Mouse (Mus musculus): ENCODE measurements around the gene Nfu1.

Gene Nfu1

DNA sequence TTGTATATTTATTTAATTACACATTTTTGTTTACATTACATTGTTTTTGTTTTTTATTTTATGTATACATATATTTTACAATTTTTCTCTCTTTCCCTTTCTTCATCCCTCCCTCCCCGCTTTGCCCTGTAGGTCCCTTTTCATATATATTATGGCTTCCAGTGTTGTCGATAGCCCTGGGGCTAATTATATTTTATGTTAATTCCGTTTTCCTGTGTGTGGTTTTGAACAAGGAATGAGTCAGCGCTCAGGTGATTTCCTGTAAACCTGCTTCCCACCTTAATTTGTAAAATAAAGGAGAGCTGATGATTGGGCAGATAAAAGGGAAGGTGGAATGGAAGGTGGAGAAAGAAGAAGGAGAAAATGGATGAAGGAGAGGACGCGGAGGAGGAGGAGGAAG lies at the start of gene Nfu1:
Gene Nfu1 (plus strand): TSS at position 350 of the 400 bp plus-strand sequence.
- DNase-seq (ENCODE audit: low read depth) = no peak

DNA sequence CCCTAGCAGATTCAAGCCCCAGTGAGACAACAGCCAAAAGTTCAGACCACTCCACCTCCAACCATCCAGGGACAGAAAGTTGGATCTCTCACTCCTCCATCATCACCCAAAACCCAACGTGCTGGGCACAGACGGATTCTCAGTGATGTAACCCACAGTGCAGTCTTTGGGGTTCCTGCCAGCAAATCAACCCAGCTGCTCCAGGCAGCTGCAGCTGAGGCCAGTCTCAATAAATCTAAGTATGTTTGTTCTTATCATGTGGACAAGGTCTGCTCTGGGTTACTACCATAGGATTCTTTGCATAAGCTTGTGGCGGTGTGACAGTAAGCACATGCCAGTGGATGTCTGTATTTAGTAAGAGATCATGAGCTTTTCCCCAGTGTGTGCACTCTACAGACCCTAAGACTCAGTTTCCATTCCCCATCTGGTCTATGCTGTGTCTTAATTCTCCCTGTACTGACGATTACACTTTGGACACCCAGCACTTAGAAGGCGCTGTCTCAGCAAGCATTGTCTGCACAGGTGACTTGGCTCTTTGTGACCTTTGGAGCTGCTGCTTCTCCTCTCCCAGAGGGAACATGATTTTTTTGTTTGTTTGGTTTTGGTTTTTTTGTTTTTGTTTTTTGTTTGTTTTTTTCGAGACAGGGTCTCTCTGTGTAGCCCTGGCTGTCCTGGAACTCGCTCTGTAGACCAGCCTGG lies 44.9 kb upstream of the Nfu1 start:
- no peak for DNase-seq (ENCODE audit: low read depth)

DNA sequence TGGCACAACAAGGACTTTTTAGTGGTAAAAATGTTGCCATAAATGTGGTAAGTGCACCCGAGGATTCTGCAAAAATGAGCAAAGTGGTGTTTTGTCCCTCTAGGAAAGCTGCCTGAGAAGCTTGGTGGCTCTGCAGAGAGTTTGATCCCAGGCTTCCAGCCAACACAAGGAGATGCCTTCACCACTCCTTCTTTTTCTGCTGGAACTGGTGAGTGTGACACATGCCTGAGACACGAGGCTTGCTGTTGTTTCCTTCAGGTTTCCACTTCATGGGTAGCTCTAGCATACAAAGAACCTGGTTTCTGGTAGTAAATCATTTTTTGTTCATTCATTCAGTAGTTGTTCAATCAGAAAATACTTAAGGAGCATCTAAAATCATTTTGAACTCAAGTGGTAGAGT lies 41.9 kb upstream of the Nfu1 start:
- DNase-seq (ENCODE audit: low read depth) = no peak

DNA sequence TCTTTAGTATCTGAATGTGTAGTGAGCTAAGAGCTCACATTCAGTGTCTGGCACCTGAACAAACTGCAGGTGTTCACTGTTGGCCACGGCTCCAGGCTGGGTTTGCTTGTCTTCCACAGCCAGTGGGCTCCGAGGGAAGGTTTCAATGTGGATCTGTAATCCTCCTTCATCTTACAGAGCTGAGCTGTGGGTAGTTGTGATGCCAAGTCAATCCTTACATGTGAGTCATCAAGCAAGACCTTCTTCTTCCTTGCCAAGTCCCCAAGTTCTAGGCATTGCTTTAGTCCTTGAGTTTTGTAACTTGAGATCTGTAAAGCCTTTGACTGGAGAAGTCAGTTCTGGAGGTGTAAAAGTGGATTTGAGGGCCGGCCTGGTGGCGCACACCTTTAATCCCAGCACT lies 35.1 kb upstream of the Nfu1 start:
- no peak for DNase-seq (ENCODE audit: low read depth)

DNA sequence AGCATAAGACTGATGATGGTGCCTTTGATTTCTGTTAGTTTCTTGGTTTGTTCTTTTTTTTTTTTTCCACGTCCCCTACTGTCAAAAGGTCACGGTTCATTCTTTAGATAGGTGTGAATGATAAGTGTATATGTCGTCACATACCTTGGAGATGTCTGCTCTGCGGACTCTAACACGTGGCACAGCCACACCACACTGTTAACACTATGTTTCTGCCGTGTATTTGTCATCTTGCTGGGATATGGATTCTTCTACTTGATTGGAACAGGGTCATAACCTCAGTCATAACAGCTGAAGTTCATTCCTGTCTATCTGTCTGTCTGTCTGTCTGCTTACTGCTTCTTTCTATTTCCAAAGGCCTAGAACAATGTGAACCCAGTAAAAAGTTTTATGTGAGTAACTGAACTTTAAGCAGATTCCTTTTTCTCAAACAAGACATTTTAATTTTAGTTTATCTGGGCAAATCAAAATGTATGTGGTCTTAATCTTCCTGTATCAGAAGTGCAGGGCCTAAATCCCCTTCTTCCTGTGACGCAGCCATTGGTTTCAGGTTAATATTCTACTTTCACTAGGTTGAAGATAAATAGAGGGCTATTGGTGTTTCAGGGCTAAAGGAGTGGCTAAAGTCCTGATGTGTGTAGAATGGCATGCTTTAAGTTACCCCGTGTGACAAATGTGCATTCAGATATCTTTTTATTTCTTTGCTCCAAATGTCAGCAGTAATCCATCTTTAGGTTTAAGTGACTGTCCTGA lies 30.7 kb upstream of the Nfu1 start:
- DNase-seq (ENCODE audit: low read depth) = no peak

DNA sequence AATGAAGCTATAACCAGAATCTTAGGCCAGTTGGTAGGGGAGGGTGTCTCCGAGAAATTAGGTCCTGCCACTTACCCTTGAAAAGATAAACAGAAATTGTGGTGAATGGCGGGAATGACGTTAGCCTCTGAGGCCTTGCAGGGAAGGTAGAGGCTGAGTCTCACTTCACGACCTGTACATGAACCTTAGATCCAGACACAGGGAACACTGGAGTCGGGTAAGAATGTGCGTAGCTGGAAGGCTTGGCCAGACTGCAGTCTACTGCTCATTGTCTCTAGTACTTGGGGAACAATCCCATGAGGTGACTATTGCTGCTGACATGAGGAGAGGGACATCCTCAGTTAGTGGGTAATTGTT lies 30.1 kb upstream of the Nfu1 start:
- DNase-seq (ENCODE audit: low read depth) = no peak

DNA sequence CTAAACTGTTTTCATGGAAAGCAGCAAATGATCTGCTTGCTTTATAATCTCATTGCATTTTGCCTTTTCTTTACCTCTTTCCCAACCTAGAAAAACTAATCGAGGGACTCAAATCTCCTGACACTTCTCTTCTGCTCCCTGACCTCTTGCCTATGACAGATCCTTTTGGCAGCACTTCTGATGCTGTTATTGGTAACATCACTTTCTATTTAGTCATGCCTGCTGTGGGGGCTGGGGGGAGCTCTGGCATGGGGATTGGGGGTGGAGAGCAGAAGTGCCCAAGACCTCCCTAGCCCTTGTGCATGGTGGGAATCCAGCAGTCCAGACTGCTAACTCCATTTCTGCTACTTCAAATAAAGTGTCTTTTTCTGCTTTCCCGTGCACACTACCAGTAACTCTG lies 27.8 kb upstream of the Nfu1 start:
- DNase-seq (ENCODE audit: low read depth) = no peak

DNA sequence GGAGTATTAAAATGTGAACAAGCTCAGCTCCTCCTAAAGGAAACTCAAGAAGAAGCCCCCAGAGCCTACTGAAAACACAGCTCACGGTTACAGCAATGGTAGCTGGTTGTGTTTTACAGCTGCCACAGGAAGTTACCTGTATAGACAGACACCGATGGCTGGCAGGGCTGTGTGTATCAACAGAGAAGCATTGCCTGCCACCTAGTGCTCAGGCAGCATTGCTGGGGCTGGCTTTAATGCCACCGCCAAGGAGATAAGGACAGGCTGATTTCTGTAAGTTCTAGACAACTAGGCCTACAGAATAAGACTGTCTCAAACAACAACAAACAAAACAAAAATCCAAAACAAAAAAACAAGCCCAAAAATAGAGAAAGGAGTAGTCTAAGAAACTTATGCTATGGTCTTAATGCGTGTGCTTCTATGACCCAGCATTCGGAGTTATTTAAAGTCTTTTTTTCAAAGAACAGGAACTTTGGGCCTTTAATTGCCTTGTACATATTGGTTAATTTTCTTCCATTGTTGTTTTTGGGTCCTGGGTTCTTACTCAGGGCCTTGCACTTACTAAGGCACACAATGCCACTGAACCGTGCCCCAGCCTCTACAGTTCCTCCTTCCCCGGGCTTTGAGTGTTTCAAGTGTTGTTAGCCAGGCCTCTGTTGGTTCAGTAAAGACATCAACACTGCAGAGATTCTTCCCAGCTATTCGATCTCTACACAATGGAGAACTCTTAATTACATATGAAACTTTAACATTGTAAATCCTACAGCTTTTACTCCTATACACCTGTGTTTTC lies 23.5 kb upstream of the Nfu1 start:
- no peak for DNase-seq (ENCODE audit: low read depth)

DNA sequence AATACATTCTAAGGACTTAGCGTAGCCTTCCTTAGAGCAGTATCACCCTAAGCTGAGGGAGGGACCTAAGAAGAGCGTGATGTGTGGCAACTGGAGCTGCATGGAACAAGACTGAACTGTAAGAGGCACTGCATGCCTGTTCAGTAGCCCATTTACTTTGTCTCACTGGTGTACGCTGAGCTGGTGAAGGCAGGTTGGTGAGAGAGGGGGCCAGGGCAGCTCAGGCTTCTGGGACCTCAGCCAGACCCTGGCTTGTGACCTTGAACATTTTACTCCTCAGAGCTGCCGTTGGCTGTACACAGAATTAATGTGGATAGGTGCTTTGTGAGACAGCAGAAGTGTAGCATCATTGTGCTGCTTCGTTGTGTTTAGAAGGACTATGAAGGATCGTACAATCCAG lies 19.5 kb upstream of the Nfu1 start:
- DNase-seq (ENCODE audit: low read depth) = no peak

DNA sequence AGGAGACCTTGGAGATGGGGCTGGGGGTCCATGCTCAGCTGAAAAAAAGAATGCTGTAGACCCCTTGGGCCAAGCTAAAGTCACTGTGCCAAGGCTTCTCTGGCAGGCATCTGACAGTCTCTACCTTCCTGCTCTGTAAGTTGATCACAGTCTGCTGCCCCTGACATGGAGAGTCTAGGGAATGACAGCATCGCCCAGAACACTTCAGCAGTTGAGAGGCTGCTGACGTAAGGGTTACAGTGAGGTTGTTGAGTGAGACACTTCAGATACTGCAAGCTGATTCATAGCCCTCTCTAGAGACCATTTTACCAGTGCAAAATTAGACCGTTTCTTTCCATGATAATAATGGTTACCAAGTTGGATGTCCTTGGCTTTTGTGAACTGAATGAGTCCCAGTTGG lies 18.0 kb upstream of the Nfu1 start:
- DNase-seq (ENCODE audit: low read depth) = no peak

DNA sequence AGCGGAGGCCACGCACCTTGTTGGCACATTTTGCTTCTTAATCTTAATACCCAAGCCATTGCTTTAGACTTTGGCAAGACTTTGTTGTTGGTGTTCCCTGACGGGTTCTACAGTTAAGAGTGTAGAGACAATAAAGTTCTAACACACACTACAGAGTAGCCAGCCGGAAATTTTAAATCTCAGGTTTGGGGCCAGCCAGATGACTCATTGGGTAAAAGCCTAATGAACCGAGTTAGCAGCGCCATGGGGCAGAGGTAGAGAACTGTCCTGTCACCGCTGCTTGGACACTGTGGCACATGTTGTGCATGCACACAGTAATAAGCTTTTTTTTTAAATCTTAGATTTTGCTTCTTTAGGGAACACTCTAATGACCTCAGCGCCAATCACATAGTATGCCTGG lies 16.7 kb upstream of the Nfu1 start:
- no peak for DNase-seq (ENCODE audit: low read depth)

DNA sequence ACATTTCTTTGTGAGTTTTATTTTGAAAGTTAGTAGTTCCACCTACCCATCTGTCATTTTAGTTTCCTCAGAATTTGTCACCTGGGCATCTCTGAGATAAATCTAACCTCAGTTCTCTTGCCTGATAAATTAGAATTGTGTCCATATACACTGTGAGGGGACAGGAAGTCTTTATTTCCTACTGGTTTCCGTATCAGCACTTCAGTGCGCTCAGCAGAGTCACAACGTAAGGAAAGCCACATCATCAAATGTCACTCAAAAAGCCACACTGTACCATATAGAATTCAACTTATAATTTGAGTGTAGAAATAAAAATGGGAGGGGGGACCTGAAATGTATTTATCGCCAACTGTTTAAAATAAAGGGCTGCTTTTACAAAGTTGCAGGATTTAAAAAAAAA lies 14.8 kb upstream of the Nfu1 start:
- DNase-seq (ENCODE audit: low read depth) = no peak

DNA sequence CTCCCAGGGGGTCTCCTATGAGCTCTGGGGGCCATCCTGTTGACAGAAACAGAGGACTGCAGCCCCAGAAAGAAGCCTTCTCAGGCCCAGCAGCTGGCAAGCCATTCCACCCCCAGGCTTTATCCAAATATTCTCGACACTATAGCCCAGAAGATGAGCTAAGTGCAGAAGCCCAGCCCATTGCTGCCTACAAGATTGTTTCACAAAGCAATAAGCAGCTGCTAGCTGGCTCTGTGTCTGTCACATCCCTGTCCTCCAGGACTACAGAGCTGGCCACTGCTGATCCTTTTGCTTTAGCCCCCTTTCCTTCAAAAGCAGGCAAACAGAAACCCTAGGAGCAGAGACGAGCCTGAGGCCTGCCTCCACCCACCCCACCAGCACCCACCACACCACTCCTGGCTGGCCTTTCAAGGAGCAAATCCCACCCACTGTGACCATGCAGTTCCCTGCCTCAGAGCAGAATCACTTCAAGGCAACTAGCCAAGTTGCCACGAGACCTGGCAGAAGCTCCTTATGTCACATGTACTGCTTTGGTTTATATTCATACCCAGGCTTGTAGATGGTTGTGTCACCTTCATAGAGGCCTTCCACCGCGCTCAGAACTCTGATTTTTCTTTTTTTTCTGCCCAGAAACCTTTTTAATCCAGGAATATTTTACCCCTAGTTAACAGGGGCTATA lies 12.3 kb upstream of the Nfu1 start:
- DNase-seq (ENCODE audit: low read depth) = no peak

DNA sequence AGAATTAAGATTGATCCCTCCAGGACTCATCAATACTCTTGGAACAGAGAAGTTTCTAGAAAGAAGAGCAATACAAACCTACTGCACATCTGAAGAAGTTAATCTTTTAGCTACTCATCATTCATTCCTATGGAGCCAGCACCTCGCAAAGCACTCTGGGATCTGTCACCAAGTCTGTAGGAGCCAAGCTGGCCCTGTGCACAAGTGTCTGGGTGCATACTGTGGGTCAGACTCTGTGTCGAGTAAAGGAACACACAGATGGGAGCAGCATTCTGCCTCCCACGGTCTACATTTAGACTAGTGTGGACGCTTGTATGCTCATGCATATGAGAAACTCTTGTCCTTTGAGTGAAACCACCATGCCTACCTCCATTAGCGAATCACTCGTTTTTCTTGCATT lies 11.7 kb upstream of the Nfu1 start:
- no peak for DNase-seq (ENCODE audit: low read depth)

DNA sequence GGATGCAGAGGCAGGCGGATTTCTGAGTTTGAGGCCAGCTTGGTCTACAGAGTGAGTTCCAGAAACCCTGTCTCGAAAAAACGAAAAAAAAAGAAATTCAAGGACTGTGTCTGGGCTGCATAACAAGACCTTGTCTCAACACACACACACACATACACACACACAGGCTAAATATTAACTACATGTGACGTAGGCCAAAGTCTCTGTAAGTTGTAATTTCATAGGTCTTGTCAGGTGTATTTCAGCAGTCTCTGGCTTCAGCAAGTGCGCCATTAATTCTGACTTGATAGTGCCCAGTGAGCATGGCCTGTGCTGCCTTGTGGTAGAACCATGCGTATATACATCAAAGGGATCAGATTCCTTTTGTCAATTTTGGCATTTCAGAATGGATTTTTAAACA lies 7.0 kb upstream of the Nfu1 start:
- no peak for DNase-seq (ENCODE audit: low read depth)

DNA sequence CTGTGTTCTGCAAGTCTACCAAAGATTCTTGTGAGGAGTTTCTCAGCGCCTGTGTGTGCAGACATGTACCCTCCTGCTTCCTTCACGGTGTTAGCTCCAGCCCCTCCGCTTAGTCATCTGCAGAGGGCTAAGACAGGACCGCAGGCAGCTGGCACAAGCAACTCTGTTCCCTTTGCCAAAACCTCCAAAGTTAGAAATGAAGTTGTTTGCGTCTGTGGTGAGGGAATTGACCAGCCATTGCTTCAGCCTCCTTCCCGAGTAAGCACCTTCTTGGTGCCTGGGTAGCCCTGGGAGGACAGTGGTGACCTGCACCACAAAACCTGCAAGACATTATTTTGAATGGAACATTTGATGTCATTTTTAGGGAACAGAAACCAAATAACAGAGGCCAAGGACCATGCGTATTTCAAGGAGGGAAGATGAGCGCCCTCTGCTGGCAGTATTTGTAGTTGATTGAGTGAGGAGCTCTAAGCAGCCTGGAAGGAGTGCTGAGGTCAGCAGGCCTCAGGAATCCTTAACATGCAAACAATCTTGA lies 6.4 kb upstream of the Nfu1 start:
- DNase-seq (ENCODE audit: low read depth) = peak; percentile 87

DNA sequence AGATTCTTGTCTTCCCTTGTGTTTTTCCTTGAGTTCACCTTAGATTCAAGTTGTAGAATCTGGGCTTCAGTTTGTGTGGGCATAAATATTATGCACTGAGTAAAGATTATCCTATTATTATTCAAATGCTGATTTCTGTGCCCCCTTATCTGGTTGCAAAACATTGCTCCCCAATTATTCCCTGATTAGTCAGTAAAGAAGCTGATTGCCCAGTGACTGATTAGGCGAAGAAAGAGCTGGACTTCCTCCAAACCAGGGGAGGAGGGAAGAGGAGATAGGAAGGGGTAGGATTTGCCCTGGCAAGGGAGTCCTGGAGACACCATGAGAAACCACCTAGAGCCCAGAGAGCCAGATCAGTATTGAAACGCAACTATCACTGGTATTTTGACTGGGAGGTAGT lies 4.9 kb upstream of the Nfu1 start:
- DNase-seq (ENCODE audit: low read depth) = no peak

DNA sequence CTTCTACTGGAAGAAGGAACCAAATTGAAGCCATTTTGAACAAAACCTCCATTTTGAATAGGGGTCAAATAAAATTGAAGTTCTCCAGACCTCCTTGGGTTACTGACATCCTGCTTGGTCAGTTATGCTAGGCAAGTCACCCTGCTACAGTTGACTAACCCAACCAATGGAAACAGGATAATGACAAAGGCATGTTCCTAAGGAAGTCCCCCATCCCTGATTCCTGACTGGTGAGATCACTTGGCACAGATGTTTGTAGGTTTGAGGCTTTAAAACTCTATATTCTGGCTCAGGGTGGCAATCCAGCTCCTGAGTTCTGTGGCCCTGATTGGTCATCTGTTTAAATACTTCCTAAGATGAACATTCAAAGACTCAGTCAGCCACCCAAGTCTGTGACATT lies 3.5 kb upstream of the Nfu1 start:
- no peak for DNase-seq (ENCODE audit: low read depth)

DNA sequence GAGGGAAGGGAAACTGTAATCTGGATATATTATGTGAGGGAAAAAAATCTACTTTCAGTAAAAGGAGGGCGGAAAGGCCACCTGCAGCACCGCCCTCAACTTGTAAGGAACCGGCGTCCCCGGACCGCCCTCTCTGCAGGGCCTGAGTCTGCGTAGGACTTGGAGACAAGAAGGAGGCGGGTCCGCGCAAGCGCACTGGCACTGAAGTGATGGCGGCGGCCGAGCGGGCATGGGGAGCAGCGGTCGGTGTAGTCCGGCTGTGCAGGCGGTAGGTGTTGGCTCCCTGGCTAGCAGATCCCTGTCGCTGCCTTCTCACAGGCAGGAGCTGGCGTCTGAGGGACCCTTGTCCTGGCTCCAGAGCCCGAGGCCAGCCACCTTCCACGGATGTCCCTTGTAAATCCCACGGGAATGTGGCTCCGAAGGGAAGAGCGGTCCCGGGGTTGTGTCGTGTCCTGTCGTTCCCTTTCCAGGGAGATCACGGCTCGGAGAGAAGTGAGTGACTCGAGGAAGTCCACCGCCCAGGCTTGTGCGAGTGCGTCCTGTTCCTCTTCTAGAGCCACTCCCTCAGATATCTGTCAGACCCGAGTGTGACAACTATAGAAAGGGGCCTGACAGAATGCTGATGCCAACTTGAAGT lies 774 bp downstream of the Nfu1 start:
- peak; percentile 95 for DNase-seq (ENCODE audit: low read depth)

DNA sequence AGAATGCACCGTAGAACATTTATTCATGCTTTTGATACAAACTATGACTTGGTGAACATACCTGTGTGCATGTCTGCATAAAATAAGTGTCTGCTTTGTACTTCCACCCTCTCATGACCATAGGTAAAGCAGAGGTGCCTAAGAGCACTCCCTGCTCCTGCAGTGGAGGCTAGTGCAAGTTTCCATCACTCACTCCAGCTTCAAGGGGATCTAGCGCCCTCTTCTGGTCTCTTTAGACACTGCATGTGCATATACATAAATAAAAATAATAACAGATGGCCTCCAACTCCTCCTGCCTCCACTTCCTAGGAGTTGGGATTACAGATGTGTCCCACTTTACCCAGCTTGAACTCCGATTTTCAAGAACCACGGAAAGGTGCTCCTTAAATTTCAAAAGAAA lies 7.9 kb downstream of the Nfu1 start:
- DNase-seq (ENCODE audit: low read depth) = peak; percentile 79

DNA sequence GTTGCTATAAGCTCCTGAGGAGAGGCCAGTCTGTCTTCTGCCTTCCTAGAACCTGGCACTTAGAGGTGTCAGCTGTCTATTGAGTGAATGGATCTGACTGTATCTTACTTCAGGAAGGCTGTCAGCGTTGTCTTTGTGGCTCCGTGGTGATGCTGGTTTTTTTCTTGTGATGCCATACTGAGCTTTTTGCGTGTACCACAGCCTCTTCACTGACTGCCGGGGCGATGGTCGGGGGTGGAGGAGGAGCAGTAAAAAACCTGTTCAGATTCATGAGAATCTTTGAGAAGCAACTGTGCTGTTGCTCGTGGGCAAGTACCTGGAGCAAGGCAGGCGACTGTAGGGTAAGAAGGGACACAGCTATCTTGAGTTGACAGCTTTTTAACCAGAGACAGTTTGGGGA lies 9.8 kb downstream of the Nfu1 start:
- DNase-seq (ENCODE audit: low read depth) = no peak

DNA sequence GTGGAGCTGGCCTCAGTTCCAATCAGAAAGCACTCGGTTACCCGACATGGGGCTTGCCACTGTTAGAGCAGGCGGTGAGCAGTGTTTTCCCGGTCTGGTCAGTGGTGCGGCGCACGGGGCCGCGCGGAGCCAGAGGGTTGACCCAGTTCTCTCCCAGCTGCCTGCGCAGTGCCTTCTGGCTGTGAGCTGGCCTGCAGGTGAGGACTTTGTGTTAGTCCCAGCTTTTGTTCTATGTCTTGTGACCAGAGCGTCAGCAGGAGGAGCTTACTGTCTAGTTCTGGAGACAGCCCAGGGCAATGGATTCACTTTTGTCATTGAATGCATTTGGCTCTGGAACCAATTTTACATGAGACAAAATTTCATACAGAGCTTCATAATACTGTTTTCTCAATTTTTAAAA lies 12.8 kb downstream of the Nfu1 start:
- DNase-seq (ENCODE audit: low read depth) = no peak

All from naive thymus-derived CD4-positive, alpha-beta T cell, adult 2 months (primary cell).